Mouse (Mus musculus) stomach, embryonic 15.5 days (tissue): Measurements from ENCODE around the gene Samd13. TPM values are rescaled to one million over a fixed set of nuclear protein-coding genes. Genes with fewer than 3 reads are reported as not detected.

Source experiments
- ATAC-seq: fragments of 200-750 bp; cut with Nextera tagmentation; 2 replicates; pipeline ENCODE4 v1.8.0; 2017; ENCODE audit warnings: low read depth, moderate number of reproducible peaks, moderate TSS enrichment; ENCODE audit not compliant: insufficient read depth, low FRiP score
- H3K27ac ChIP-seq: fragments of 300-500 bp; sonication (generic); 2 replicates; pipeline ENCODE4 v1.5.1; 2015; ENCODE audit warnings: mild to moderate bottlenecking, inconsistent platforms
- H3K27me3 ChIP-seq: fragments of 300-500 bp; sonication (generic); replicated peaks from 2 replicates; pipeline ENCODE4 v1.6.1; 2015; ENCODE audit warnings: inconsistent platforms
- H3K36me3 ChIP-seq: fragments of 300-500 bp; sonication (generic); 2 replicates; pipeline ENCODE4 v1.6.1; 2015; ENCODE audit warnings: inconsistent platforms
- H3K4me1 ChIP-seq: fragments of 300-500 bp; sonication (generic); 2 replicates; pipeline ENCODE4 v1.6.1; 2015; ENCODE audit warnings: inconsistent platforms
- H3K4me2 ChIP-seq: fragments of 300-500 bp; sonication (generic); 2 replicates; pipeline ENCODE4 v1.6.1; 2015; ENCODE audit warnings: mild to moderate bottlenecking, inconsistent platforms
- H3K4me3 ChIP-seq: fragments of 300-500 bp; sonication (generic); replicated peaks from 2 replicates; pipeline ENCODE4 v1.5.1; 2015; ENCODE audit warnings: inconsistent platforms
- H3K9ac ChIP-seq: fragments of 300-500 bp; sonication (generic); 2 replicates; pipeline ENCODE4 v1.6.1; 2015; ENCODE audit warnings: inconsistent platforms
- H3K9me3 ChIP-seq: fragments of 300-500 bp; sonication (generic); 2 replicates; pipeline ENCODE4 v1.6.1; 2016; ENCODE audit warnings: inconsistent platforms
- WGBS: fragments of 180-500 bp; shearing (Covaris S2); methylation state at CpG from one replicate; pipeline ENCODE4 v1.1.7; 2015; 5-methylcytosine and 5-hydroxymethylcytosine counted together
- polyA plus RNA-seq: library from polyadenylated mRNA; unstranded; fragments of >200 nt; fragmentation: Nextera tagmentation; extraction: Ambion mirVana; gene quantifications from 2 replicates; pipeline ENCODE4 v1.2.1, GENCODE M21; 2015

Samd13 gene
- polyA plus RNA-seq, 1 experiment from 2014 or later = 0.67 TPM

- no peaks in the 10 kb centered on the region for H3K27me3 ChIP-seq
- H3K4me1 ChIP-seq = no peaks in the 10 kb centered on the region
- H3K4me2 ChIP-seq = no peak overlapping the region
- H3K27ac ChIP-seq = no peak overlapping the region
- no peak for ATAC-seq
- no peak overlapping the region for H3K9ac ChIP-seq
- no peaks in the 10 kb centered on the region for H3K9me3 ChIP-seq
- WGBS = 69% methylated on average over 8 of the region's 8 CpGs
- H3K36me3 ChIP-seq = no peaks in the 10 kb centered on the region
- no peak overlapping the region for H3K4me3 ChIP-seq
These were observed 57.0 kb downstream of the Samd13 start for GRCm38 (mm10) chr3:146628227-146628982.

DNA sequence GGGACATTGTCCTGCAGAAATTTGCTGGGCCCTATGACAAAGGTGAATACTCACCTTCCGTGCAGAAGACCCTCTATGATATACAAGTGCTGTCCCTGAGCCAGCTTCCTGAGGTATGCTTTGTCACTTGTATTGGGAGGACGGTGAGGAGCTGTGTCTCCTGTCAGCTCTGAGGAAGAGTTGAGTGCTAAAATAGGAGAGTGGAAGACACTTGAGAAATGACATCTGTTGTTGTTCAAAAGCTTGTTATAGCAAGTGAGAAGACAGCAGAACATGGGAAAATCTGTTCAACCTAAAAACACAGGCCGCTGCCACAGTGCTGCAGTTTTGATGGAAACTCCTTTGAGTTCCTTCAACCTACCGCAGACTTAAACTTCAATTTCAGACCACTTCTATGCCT, 59.6 kb downstream of the Samd13 start:
- no peak overlapping the region for H3K9ac ChIP-seq
- no peak overlapping the region for H3K27ac ChIP-seq
- H3K4me1 ChIP-seq = no peaks in the 10 kb centered on the region
- 84% methylated on average over 4 of the region's 4 CpGs for WGBS
- H3K4me3 ChIP-seq = no peak overlapping the region
- H3K36me3 ChIP-seq = no peaks in the 10 kb centered on the region
- H3K4me2 ChIP-seq = no peak overlapping the region
- no peaks in the 10 kb centered on the region for H3K9me3 ChIP-seq
- no peak for ATAC-seq
- no peaks in the 10 kb centered on the region for H3K27me3 ChIP-seq

- H3K4me2 ChIP-seq = no peak overlapping the region
- H3K36me3 ChIP-seq = no peaks in the 10 kb centered on the region
- H3K27ac ChIP-seq = no peak overlapping the region
- H3K4me1 ChIP-seq = no peaks in the 10 kb centered on the region
- H3K27me3 ChIP-seq = no peaks in the 10 kb centered on the region
- H3K9ac ChIP-seq = no peak overlapping the region
- H3K4me3 ChIP-seq = no peak overlapping the region
- ATAC-seq = no peak
- H3K9me3 ChIP-seq = no peaks in the 10 kb centered on the region
- WGBS = 86% methylated on average over 11 of the region's 11 CpGs
These were observed 63.4 kb downstream of the Samd13 start for GRCm38 (mm10) chr3:146621966-146622365.

DNA sequence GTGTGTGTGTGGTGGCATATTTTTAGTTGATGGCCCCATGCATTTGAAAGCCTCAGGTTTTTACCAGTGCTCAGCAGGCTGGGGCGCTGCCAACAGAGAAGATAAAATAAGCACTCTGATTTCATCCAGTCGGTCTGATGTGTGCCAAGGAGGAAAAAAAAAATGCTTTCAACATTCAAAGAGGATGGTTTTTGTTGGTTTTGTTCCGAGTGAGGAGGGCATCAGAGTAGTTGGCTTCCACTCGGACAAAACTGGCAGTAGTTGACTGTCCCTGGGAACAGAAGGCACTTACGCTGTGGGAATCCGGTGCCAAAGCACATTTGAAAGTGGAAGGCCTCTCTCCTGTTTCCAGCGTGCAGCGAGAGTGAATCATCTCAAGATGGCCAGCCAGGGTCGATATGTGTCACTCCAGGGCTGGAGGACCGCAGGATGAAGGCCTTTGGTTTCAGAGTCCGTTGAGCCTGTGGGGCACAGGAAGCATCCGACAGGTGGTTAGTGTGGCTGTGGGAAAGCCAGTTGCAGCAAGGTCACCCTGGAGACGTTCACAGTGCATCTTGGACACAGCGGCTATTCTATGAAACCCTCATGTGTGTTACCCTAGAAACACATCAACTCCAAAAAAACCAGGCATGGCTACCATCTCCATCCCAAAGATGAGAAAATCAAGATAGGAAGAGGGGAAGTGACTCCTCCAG, 64.7 kb downstream of the Samd13 start:
- Histone ChIP-seq H3K9me3 (no peaks in the 10 kb centered on the region), H3K4me1 (no peaks in the 10 kb centered on the region), H3K36me3 (no peaks in the 10 kb centered on the region), H3K27ac (no peak overlapping the region), H3K9ac (no peak overlapping the region), H3K27me3 (no peaks in the 10 kb centered on the region), H3K4me2 (no peak overlapping the region), H3K4me3 (no peak overlapping the region)
- no peak for ATAC-seq
- 84% methylated on average over 14 of the region's 14 CpGs for WGBS

GRCm38 (mm10) chr3:146620101-146620500, 65.3 kb downstream of the Samd13 start:
- H3K36me3 ChIP-seq = no peaks in the 10 kb centered on the region
- no peak overlapping the region for H3K27ac ChIP-seq
- H3K9ac ChIP-seq = no peak overlapping the region
- H3K27me3 ChIP-seq = no peaks in the 10 kb centered on the region
- no peaks in the 10 kb centered on the region for H3K9me3 ChIP-seq
- H3K4me3 ChIP-seq = no peak overlapping the region
- ATAC-seq = no peak
- WGBS = 82% methylated on average over 10 of the region's 10 CpGs
- no peak overlapping the region for H3K4me2 ChIP-seq
- no peaks in the 10 kb centered on the region for H3K4me1 ChIP-seq

GRCm38 (mm10) chr3:146618357-146618756, 67.0 kb downstream of the Samd13 start:
- 50% methylated on average over 4 of the region's 4 CpGs for WGBS
- no peaks in the 10 kb centered on the region for H3K4me1 ChIP-seq
- no peak overlapping the region for H3K27ac ChIP-seq
- H3K9ac ChIP-seq = no peak overlapping the region
- H3K27me3 ChIP-seq = no peaks in the 10 kb centered on the region
- ATAC-seq = no peak
- no peaks in the 10 kb centered on the region for H3K36me3 ChIP-seq
- H3K4me2 ChIP-seq = no peak overlapping the region
- no peak overlapping the region for H3K4me3 ChIP-seq
- no peaks in the 10 kb centered on the region for H3K9me3 ChIP-seq

DNA sequence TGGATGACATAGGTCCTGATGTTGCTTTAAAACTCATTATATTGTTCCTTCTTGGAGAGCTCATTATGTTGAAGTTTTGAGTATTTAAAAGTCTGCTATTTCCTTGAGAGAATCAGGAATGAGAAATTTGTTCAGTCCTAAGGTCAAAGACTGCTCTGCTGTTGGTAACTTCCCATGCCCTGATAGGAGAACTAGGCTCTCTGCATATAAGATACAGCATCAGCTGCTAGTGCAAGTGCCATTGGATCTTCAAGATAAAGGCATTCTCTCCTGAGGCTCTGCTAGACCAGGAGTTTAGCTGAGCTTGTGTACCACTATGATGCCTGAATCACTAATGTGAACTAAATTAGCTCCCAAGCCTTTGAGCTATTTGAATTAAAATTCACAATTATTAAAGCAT, 67.4 kb downstream of the Samd13 start:
- Histone ChIP-seq H3K9ac (no peak overlapping the region), H3K4me3 (no peak overlapping the region), H3K4me1 (no peaks in the 10 kb centered on the region), H3K27me3 (no peaks in the 10 kb centered on the region), H3K36me3 (no peaks in the 10 kb centered on the region), H3K4me2 (no peak overlapping the region), H3K9me3 (no peaks in the 10 kb centered on the region), H3K27ac (no peak overlapping the region)
- no peak for ATAC-seq

DNA sequence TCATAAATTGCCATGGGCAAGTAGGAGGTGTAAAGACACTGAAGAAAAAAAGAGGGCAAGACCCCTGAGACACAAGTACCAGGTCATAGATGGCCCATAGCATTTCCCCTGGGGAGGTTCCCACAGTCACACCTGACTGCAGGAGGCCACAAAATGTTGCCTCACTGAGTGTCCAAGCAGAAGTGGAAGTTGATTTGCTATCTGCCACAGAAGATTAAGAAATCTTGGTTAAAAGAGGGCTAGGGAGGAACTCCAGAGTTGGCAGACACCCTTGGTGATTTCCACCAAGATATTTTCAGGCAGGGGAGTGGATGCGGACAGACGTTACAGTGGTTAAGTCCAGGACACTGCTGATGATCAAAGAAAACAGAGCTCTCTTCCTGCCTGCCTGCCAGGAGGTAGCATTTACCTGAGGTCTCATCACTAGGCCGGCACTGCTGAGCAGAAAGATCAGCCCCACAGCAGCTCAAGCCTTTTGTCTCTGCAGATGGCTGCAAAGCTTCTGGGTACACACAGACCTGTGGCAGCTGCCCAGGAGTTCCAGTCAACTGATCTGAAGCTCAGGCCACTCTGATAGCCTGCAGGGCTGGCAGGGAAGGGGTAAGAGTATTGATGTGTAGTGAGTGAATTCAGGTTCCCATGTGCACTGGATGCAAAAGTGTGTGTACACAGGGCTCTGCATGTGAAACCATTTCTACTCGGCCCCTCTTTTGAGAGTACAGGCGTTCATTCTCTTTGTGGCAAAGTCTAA, 68.7 kb downstream of the Samd13 start:
- no peak overlapping the region for H3K9ac ChIP-seq
- no peak overlapping the region for H3K4me3 ChIP-seq
- H3K4me1 ChIP-seq = no peaks in the 10 kb centered on the region
- no peak for ATAC-seq
- H3K27me3 ChIP-seq = no peaks in the 10 kb centered on the region
- WGBS = 74% methylated on average over 5 of the region's 5 CpGs
- H3K36me3 ChIP-seq = no peaks in the 10 kb centered on the region
- no peak overlapping the region for H3K27ac ChIP-seq
- no peak overlapping the region for H3K4me2 ChIP-seq
- H3K9me3 ChIP-seq = no peaks in the 10 kb centered on the region

- H3K27me3 ChIP-seq = no peaks in the 10 kb centered on the region
- H3K9me3 ChIP-seq = no peaks in the 10 kb centered on the region
- no peaks in the 10 kb centered on the region for H3K36me3 ChIP-seq
- WGBS = 86% methylated on average over 4 of the region's 4 CpGs
- H3K9ac ChIP-seq = no peak within 1 kb of the TSS
- H3K27ac ChIP-seq = no peak within 1 kb of the TSS
- H3K4me1 ChIP-seq = no peaks in the 10 kb centered on the region
- ATAC-seq = no peak
- no peak within 1 kb of the TSS for H3K4me2 ChIP-seq
- no peak within 1 kb of the TSS for H3K4me3 ChIP-seq
These were observed 69.9 kb downstream of the Samd13 start, which contains the start of gene Dnase2b for GRCm38 (mm10) chr3:146615496-146615895. Gene Dnase2b (minus strand): TSS chr3:146615596.

GRCm38 (mm10) chr3:146611821-146612220, 73.6 kb downstream of the Samd13 start:
- no peak overlapping the region for H3K27ac ChIP-seq
- 66% methylated on average over 4 of the region's 4 CpGs for WGBS
- no peak overlapping the region for H3K4me3 ChIP-seq

DNA sequence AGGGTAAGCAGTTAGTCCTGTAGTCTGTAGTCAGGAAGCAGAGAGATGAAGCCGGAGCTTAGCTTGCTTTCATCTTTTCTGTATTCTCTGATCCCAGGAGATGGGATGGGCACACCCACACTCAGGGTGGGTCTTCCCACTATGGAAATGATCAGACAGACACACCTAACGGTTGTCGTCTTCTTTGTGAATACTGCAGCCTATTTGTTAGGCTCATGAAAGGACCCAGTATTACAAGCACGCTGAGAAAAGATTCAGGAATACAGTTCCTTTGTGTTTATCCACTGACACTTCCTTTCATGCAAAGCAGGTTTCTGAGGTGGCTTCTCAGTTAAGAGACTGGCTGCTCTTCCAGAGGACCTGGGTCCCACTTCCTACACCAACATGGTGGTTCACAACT, 74.1 kb downstream of the Samd13 start:
- Histone ChIP-seq H3K4me3 (no peak overlapping the region), H3K9me3 (no peaks in the 10 kb centered on the region), H3K27ac (no peak overlapping the region), H3K4me2 (no peak overlapping the region), H3K9ac (no peak overlapping the region), H3K4me1 (no peaks in the 10 kb centered on the region), H3K27me3 (no peaks in the 10 kb centered on the region), H3K36me3 (no peaks in the 10 kb centered on the region)
- no peak for ATAC-seq
- WGBS = 87% methylated on average over 4 of the region's 4 CpGs

More at GRCm38 (mm10) chr3:146611821-146612220, 73.6 kb downstream of the Samd13 start:
- no peaks in the 10 kb centered on the region for H3K9me3 ChIP-seq
- H3K4me2 ChIP-seq = no peak overlapping the region
- no peaks in the 10 kb centered on the region for H3K4me1 ChIP-seq
- H3K27me3 ChIP-seq = no peaks in the 10 kb centered on the region
- H3K36me3 ChIP-seq = no peaks in the 10 kb centered on the region
- ATAC-seq = no peak
- H3K9ac ChIP-seq = no peak overlapping the region

- no peaks in the 10 kb centered on the region for H3K36me3 ChIP-seq
- H3K4me2 ChIP-seq = no peak overlapping the region
- WGBS = 79% methylated on average over 10 of the region's 10 CpGs
- H3K27me3 ChIP-seq = no peaks in the 10 kb centered on the region
- no peak overlapping the region for H3K27ac ChIP-seq
- ATAC-seq = no peak
- H3K4me1 ChIP-seq = no peaks in the 10 kb centered on the region
- no peak overlapping the region for H3K4me3 ChIP-seq
- no peaks in the 10 kb centered on the region for H3K9me3 ChIP-seq
- H3K9ac ChIP-seq = no peak overlapping the region
These were observed 75.1 kb downstream of the Samd13 start for GRCm38 (mm10) chr3:146610322-146610721.
